Mouse (Mus musculus) cortical plate, adult 2 months (tissue): Measurements from ENCODE around the gene Errfi1.

ENCODE experiments used
- CTCF ChIP-seq: fragments of 200-500 bp; IDR thresholded peaks from 2 replicates; pipeline ENCODE4 v1.5.1; 2011; ENCODE audit warnings: mild to moderate bottlenecking, control low read depth, low read length; ENCODE audit not compliant: insufficient read depth; ENCODE audit errors: extremely low read depth
- POLR2A ChIP-seq: fragments of 200-500 bp; IDR thresholded peaks from 2 replicates; pipeline ENCODE4 v1.6.1; 2011; ENCODE audit warnings: mild to moderate bottlenecking, low read length, control low read depth; ENCODE audit not compliant: insufficient read depth; ENCODE audit errors: extremely low read depth

DNA sequence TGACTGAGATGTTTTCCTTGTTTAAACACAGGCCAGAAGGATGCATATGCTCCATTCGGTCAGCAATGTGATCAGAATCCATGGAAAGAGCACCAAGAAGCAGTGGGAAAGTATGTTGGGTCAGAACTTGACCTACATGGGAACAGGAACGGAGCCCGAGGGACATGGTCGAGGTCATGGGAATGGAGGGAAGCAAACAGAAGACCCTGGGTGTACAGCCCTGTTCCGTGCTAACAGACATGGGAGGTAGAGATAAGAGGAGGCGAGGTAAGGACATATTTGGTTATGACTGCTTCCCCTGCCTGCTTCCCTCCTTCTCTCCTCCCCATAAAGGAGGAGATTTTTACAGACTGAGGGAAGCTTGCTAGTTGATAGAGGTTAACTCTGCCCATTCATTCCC is 21.8 kb upstream of the Errfi1 start:
- TF ChIP-seq POLR2A (no peak), CTCF (no peak)
